Mouse (Mus musculus): Measurements from ENCODE around the gene Arfgef2. TPM values are rescaled to one million over a fixed set of nuclear protein-coding genes. Genes with fewer than 3 reads are reported as not detected.
"Not testable (repeated sequence)": the region's sequence is repeated elsewhere in the genome, so short reads cannot be mapped to it uniquely, and the experiment has no call there.

The Arfgef2 gene
- polyA plus RNA-seq, 1 experiment from 2014 or later: 4.2 TPM

DNA sequence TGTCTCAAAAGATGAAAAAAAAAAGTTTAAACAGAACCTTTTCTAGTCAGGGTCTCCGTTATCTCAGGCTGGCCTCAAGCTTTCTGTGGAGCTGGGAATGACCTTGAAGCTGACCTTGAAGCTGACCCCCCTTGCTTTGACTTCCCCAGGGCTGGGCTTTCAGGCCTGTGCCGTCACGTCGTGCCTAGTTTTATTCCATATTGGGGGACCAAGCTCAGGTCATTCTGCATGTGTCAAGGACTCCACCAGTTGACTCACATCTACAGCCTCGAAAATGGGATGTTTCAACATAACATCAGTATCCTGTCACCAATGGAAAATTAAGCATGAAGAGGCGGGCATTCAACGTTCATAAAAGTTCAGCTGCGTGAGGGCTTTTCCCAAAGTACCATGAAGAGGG lies 25.4 kb upstream of the Arfgef2 start:
- Histone ChIP-seq H3K27me3 (replicated peaks; ENCODE audit: control insufficient read depth, insufficient read depth, low read length) (peaks cover 2% of the 10 kb centered on the region; the same call in 1 of the 2 replicates), H3K27ac (ENCODE audit: low read depth, low read length) (no peak overlapping the region), H3K9me3 (ENCODE audit: control insufficient read depth, low read length) (no peaks in the 10 kb centered on the region), H3K36me3 (ENCODE audit: control insufficient read depth, insufficient read depth, low read length) (no peaks in the 10 kb centered on the region), H3K9ac (ENCODE audit: low read depth, low read length) (no peak overlapping the region), H3K4me3 (ENCODE audit: low read length) (no peak overlapping the region), H3K4me2 (ENCODE audit: low read length) (no peak overlapping the region), H3K4me1 (ENCODE audit: control insufficient read depth, insufficient read depth, low read depth, low read length) (no peaks in the 10 kb centered on the region)
- WGBS: 55% methylated on average over 8 of the region's 8 CpGs
- ATAC-seq: no peak

DNA sequence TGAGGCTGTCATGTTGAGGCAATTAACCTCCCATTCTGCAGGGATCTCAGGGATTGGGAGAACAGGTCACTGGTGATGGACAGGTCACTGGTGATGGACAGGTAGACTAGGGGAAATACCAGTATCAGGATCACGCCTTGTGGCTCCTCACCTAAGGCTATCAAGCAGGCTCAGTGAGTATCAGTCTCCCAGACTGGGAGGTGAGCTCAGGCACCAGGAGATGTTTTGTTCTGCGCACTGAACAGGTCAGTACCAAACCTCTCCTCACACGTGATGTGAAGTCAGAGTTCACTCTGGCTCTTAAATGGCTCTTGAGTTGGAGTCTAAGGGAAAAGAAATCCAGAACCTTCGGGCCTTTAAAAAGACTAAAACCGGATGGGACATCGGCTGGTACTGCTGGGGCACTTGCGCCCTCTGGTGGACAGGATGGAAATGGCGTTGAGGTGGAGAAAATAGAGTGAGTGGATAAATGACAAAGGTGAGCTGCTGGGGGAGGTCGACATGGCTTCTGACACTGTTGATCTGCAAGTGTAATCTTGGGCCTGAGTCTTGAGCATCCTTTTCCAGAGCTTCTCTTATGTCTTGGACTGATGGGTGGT lies 24.3 kb upstream of the Arfgef2 start:
- H3K9me3 ChIP-seq (ENCODE audit: control insufficient read depth, low read length): no peaks in the 10 kb centered on the region
- WGBS: 13% methylated on average over 9 of the region's 9 CpGs
- H3K36me3 ChIP-seq (ENCODE audit: control insufficient read depth, insufficient read depth, low read length): no peaks in the 10 kb centered on the region
- 0 out of 2 replicates have a peak, but pooled peaks have one; percentile 48 for ATAC-seq
- H3K27ac ChIP-seq (ENCODE audit: low read depth, low read length): no peak overlapping the region
- peaks cover 7% of the 10 kb centered on the region for H3K4me1 ChIP-seq (ENCODE audit: control insufficient read depth, insufficient read depth, low read depth, low read length)
- H3K9ac ChIP-seq (ENCODE audit: low read depth, low read length): no peak overlapping the region
- no peak overlapping the region for H3K4me2 ChIP-seq (ENCODE audit: low read length)
- H3K27me3 ChIP-seq (replicated peaks; ENCODE audit: control insufficient read depth, insufficient read depth, low read length): peaks cover 2% of the 10 kb centered on the region; the same call in 1 of the 2 replicates
- no peak overlapping the region for H3K4me3 ChIP-seq (ENCODE audit: low read length)

DNA sequence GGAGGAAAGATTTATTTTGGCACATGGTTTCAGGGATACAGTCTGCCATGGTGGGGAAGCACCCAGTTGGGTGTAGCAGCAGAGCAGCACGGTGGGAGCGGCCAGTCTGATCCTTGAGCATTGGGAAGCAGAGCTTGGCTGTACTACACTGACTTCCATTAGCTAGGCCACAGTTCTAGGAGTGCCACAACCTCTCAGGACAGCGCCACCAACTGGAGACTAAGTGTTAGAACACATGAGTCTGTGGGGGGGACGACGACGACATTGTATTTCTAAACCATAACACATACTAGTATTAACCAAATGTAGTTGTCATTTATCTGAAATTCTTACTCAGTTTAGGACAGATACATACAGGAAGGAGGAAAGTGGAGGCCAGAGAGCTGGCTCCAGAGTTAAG lies 21.0 kb upstream of the Arfgef2 start:
- WGBS: 78% methylated on average over 6 of the region's 6 CpGs
- H3K27ac ChIP-seq (ENCODE audit: low read depth, low read length): no peak overlapping the region
- ATAC-seq: no peak

DNA sequence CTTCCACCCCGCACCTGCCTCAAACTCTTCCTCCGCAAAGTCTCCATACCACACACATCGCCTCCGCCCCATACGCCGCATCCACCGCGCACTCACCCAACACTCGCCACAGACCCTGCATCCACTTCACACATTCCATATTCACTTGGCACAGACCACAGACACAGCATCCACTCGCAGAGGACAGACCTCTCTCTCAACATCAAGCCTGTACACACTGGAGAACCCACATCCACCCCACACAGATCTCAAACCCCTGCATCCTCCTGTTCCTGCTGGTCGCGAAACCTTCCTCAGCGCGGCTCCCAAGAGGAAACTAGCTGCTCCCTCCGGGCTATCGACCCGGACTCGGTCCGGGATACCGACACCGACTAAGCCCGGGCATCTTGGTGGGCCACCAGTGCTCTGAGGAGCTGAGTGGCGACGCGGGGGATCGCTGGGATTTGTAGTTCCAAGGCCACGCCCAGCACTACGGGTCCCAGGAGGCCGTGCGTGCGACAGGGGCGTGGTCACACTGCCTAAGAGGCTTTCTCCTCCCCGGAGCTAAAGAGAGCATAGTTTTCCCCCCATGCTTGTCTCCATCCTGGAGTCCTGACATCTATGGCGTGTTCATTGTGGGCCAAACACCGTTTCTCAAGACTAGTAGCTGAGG lies 18.9 kb upstream of the Arfgef2 start:
- peak; percentile 95 for ATAC-seq
- H3K27me3 ChIP-seq (replicated peaks; ENCODE audit: control insufficient read depth, insufficient read depth, low read length): no peaks in the 10 kb centered on the region
- peak overlapping the region; percentile 68 for H3K27ac ChIP-seq (ENCODE audit: low read depth, low read length)
- H3K4me2 ChIP-seq (ENCODE audit: low read length): peak overlapping the region; percentile 90
- no peaks in the 10 kb centered on the region for H3K9me3 ChIP-seq (ENCODE audit: control insufficient read depth, low read length)
- peak overlapping the region; percentile 74 for H3K4me3 ChIP-seq (ENCODE audit: low read length)
- H3K36me3 ChIP-seq (ENCODE audit: control insufficient read depth, insufficient read depth, low read length): no peaks in the 10 kb centered on the region
- H3K4me1 ChIP-seq (ENCODE audit: control insufficient read depth, insufficient read depth, low read depth, low read length): peaks cover 7% of the 10 kb centered on the region
- 1% methylated on average over 35 of the region's 35 CpGs for WGBS
- peak overlapping the region; percentile 89 for H3K9ac ChIP-seq (ENCODE audit: low read depth, low read length)

More for the DNA sequence above, 21.0 kb upstream of the Arfgef2 start:
- Histone ChIP-seq H3K36me3 (ENCODE audit: control insufficient read depth, insufficient read depth, low read length) (no peaks in the 10 kb centered on the region), H3K9me3 (ENCODE audit: control insufficient read depth, low read length) (no peaks in the 10 kb centered on the region), H3K4me2 (ENCODE audit: low read length) (no peak overlapping the region), H3K4me1 (ENCODE audit: control insufficient read depth, insufficient read depth, low read depth, low read length) (peaks cover 7% of the 10 kb centered on the region), H3K9ac (ENCODE audit: low read depth, low read length) (no peak overlapping the region), H3K4me3 (ENCODE audit: low read length) (no peak overlapping the region), H3K27me3 (replicated peaks; ENCODE audit: control insufficient read depth, insufficient read depth, low read length) (peaks cover 2% of the 10 kb centered on the region; the same call in 1 of the 2 replicates)

DNA sequence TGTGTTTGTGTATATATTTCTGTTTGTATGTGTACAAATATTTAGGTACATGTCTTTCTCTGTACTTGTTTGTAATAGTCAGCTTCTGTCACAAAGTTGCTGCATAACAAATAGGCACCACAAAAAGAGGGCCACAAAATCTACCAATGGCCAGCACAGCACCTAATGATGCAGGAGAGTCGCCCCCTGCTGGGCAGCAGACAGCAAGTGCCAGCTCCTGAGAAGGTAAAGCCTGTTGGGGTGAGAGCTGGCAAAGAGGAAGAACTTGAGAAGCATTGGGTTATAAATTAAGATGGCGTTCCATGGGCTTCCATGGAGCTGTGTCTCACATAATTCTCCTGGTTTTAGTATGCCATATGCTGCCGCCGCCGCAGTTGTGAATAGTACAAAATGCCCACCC lies 13.7 kb upstream of the Arfgef2 start:
- WGBS: 57% methylated on average over 5 of the region's 5 CpGs
- Histone ChIP-seq H3K36me3 (ENCODE audit: control insufficient read depth, insufficient read depth, low read length) (peaks cover 3% of the 10 kb centered on the region; the same call in 1 of the 2 replicates), H3K27me3 (replicated peaks; ENCODE audit: control insufficient read depth, insufficient read depth, low read length) (no peaks in the 10 kb centered on the region), H3K4me2 (ENCODE audit: low read length) (no peak overlapping the region), H3K27ac (ENCODE audit: low read depth, low read length) (peak overlapping the region; percentile 67), H3K4me3 (ENCODE audit: low read length) (no peak overlapping the region), H3K4me1 (ENCODE audit: control insufficient read depth, insufficient read depth, low read depth, low read length) (peaks cover 13% of the 10 kb centered on the region), H3K9me3 (ENCODE audit: control insufficient read depth, low read length) (no peaks in the 10 kb centered on the region), H3K9ac (ENCODE audit: low read depth, low read length) (no peak overlapping the region)
- ATAC-seq: no peak

DNA sequence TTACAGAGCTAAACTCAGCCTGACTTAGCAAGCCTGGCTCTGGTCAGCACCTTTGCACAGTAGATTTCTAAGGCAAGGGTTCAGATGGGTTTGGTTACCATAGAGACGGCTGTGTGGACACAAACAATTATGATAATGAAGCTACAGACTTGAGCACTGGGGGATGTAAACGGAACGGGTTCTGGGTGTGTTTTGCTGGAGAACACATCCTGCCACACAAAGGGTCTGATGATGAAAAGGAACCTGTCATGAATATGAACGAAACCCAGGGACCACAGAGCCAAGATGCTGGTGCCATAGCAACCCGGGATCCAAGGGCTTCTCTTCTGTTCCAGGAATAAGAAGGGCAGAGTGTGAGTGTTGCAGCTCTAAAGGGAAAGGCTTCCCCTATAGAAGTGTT lies 13.0 kb upstream of the Arfgef2 start, which contains the start of gene Trp53rkb:
Gene Trp53rkb (plus strand): TSS at position 177 of the 400 bp plus-strand sequence.
- 17% methylated on average over 5 of the region's 5 CpGs for WGBS
- ATAC-seq: peak; percentile 84
- H3K27me3 ChIP-seq (replicated peaks; ENCODE audit: control insufficient read depth, insufficient read depth, low read length): no peaks in the 10 kb centered on the region
- H3K4me2 ChIP-seq (ENCODE audit: low read length): peak within 1 kb of the TSS; percentile 74
- peaks cover 3% of the 10 kb centered on the region for H3K36me3 ChIP-seq (ENCODE audit: control insufficient read depth, insufficient read depth, low read length)
- H3K27ac ChIP-seq (ENCODE audit: low read depth, low read length): peak within 1 kb of the TSS; percentile 69
- H3K4me1 ChIP-seq (ENCODE audit: control insufficient read depth, insufficient read depth, low read depth, low read length): peaks cover 13% of the 10 kb centered on the region
- peak within 1 kb of the TSS; percentile 76 for H3K4me3 ChIP-seq (ENCODE audit: low read length)
- H3K9me3 ChIP-seq (ENCODE audit: control insufficient read depth, low read length): no peaks in the 10 kb centered on the region
- H3K9ac ChIP-seq (ENCODE audit: low read depth, low read length): peak within 1 kb of the TSS; percentile 69; the same call in 1 of the 2 replicates

DNA sequence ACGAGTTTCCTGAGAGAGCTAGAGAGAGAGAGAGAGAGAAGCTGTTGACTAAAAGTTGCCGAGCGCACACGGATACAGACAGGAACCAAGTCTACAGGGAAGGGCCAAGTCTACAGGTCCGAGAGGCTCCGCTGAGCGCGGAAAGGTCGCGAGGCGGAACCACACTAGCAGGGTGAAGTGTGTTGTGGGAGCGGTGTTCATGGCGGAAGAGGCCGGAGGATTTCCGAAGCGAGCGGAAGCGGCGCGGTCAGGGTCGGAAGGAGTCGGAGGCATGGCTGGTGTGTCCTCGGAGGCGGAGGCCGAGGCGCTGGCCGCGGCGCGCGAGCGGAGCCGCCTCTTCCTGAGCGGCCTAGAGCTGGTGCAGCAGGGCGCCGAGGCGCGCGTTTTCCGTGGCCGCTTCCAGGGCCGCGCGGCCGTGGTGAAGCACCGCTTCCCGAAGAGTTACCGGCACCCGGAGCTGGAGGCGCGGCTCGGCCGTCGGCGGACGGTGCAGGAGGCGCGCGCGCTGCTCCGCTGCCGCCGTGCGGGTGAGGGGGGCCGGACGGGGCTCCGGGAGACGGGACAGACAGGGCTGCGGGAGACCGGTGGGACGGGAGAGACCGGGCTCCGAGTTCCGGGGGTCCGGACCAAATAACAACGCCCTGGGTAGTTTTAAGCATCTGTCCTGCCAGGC lies 11.7 kb upstream of the Arfgef2 start:
- H3K9ac ChIP-seq (ENCODE audit: low read depth, low read length): peak overlapping the region; percentile 82
- WGBS: under 1% methylated on average over 38 of the region's 76 CpGs

DNA sequence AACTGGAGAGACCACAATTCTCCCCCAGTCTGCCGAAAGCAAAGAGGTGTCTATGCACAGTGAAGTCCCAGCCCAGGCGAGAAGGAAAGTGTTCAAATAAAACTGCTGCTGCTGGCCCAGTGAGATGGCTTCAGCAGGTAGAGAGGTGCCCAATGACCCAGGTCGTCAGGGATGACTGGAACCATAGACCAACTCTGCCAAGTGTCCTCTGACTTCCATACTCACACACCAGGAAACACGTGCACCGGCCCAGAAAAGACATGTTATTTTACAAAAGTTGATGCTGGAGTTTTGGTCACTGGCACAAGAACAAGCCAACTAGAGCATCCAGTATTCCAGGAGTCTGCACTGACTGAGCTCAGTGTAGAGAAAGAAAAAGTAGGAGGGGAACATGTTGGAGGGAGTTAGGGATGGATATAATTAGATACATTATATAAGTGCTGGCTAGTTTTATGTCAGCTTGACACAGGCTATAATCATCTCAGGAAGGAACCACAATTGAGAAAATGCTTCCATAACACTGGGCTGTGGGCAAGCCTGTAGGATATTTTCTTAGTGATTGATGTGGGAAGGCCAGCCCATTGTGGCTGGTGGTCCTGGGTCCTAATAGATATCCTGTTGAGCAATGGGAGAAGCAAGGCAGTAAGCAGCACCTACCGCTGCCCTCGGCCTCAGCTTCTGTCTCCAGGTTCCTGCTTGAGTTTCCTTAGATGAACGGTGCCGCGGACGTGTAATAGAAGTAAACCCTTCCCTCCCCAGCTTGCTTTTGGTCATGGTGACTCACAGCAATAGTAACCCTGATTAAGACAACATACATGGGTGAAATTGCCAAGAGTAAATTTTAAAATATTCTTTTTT lies 5.5 kb upstream of the Arfgef2 start:
- H3K9me3 ChIP-seq (ENCODE audit: control insufficient read depth, low read length): no peaks in the 10 kb centered on the region
- H3K36me3 ChIP-seq (ENCODE audit: control insufficient read depth, insufficient read depth, low read length): peaks cover 3% of the 10 kb centered on the region
- ATAC-seq: no peak
- H3K9ac ChIP-seq (ENCODE audit: low read depth, low read length): no peak overlapping the region
- H3K27me3 ChIP-seq (replicated peaks; ENCODE audit: control insufficient read depth, insufficient read depth, low read length): no peaks in the 10 kb centered on the region
- H3K4me1 ChIP-seq (ENCODE audit: control insufficient read depth, insufficient read depth, low read depth, low read length): no peaks in the 10 kb centered on the region; the same call in 1 of the 2 replicates
- H3K27ac ChIP-seq (ENCODE audit: low read depth, low read length): no peak overlapping the region
- no peak overlapping the region for H3K4me3 ChIP-seq (ENCODE audit: low read length)
- WGBS: 82% methylated on average over 11 of the region's 11 CpGs
- H3K4me2 ChIP-seq (ENCODE audit: low read length): no peak overlapping the region

More for the DNA sequence above, 11.7 kb upstream of the Arfgef2 start:
- Histone ChIP-seq H3K27ac (ENCODE audit: low read depth, low read length) (peak overlapping the region; percentile 78), H3K4me2 (ENCODE audit: low read length) (peak overlapping the region; percentile 74), H3K4me1 (ENCODE audit: control insufficient read depth, insufficient read depth, low read depth, low read length) (peaks cover 13% of the 10 kb centered on the region), H3K4me3 (ENCODE audit: low read length) (peak overlapping the region; percentile 76)
- H3K9me3 ChIP-seq (ENCODE audit: control insufficient read depth, low read length); H3K36me3 ChIP-seq (ENCODE audit: control insufficient read depth, insufficient read depth, low read length); H3K27me3 ChIP-seq (replicated peaks; ENCODE audit: control insufficient read depth, insufficient read depth, low read length): not testable (repeated sequence)
- ATAC-seq: peak; percentile 91

All from hindbrain, embryonic 16.5 days (tissue).